In genomic region chr1:170292239-170292951, GRCm38 (mm10) we compare ENCODE assay signal across 10 mouse cellular contexts. TPM values are rescaled to one million over a fixed set of nuclear protein-coding genes. Genes with fewer than 3 reads are reported as not detected.
DNase-seq lines count a peak whose midpoint lies in the region; ATAC-seq and TF ChIP-seq lines count a peak whose summit lies in the region.
"Had no signal": no experiment of that assay in that cellular context is flagged by ENCODE, and none has a peak within 500 bp of the region (broad histone marks: within the 10 kb centered on the region; RNA-seq: fewer than 3 reads in every experiment).

No protein-coding gene starts in this region.

- no peak overlapping the region for H3K4me3 ChIP-seq in gastrocnemius, adult 2 months
- H3K4me3 ChIP-seq in forebrain, embryonic 12.5 days (replicated peaks) = no peak overlapping the region

- no peak overlapping the region for H3K9ac ChIP-seq in forebrain, embryonic 12.5 days

- H3K4me1 ChIP-seq in forebrain, embryonic 12.5 days = peaks cover 6% of the 10 kb centered on the region; the same call in 1 of the 2 replicates

- TF ChIP-seq CTCF in gastrocnemius, adult 2 months (IDR thresholded peaks at IDR 0.05) = peak; percentile 73

- no peak overlapping the region for H3K27ac ChIP-seq in gastrocnemius, adult 2 months
- no peak overlapping the region for H3K27ac ChIP-seq in forebrain, embryonic 12.5 days

- intact Hi-C loops in gastrocnemius, adult 2 months (cut with DNase I) = loop anchor here (1.0 kb wide), 1 partner anchor 321 kb away; no protein-coding TSS in a partner anchor
- intact Hi-C loops in left cerebral cortex, postnatal 14 days (cut with DNase I) = loop anchor here (1.0 to 10.0 kb wide), 4 partner anchors 200 to 545 kb away; partner anchors contain the start of gene Nos1ap

- H3K9me3 ChIP-seq in forebrain, embryonic 12.5 days = no peaks in the 10 kb centered on the region

- no peaks in the 10 kb centered on the region for H3K36me3 ChIP-seq in forebrain, embryonic 12.5 days (replicated peaks)

- H3K27me3 ChIP-seq in forebrain, embryonic 12.5 days = no peaks in the 10 kb centered on the region

- WGBS in forebrain, embryonic 12.5 days = 43% methylated on average over 9 of the region's 9 CpGs

- ATAC-seq in forebrain, embryonic 12.5 days (ENCODE audit: low FRiP score) = peak; percentile 68
- peak; percentile 68 for ATAC-seq in monocyte, adult 5-6 weeks (replicated peaks; ENCODE audit: insufficient number of reproducible peaks, low FRiP score, low TSS enrichment, poor library complexity, severe bottlenecking)

- H3K4me2 ChIP-seq in forebrain, embryonic 12.5 days = no peak overlapping the region

- no peak for DNase-seq in gastrocnemius, adult 2 months
- DNase-seq in gastrocnemius, postnatal 25 days = no peak
- peak; percentile 4 for DNase-seq in c-Kit-positive CD71-positive TER-119-positive erythroid progenitor cells, embryonic 14.5 days (ENCODE audit: low spot score)
- peak; percentile 35 for DNase-seq in hindlimb bud, embryonic 11.5 days (ENCODE audit: extremely low spot score, low read depth, low spot score)
- peak; percentile 75 to 91 for DNase-seq in left cerebral cortex, postnatal 14 days (ENCODE audit: low spot score in 2 of 2)
- DNase-seq in spleen, postnatal 10 days (ENCODE audit: low spot score in 2 of 2) = no peak

RNA-seq across cellular contexts. Expression of gene Gm7694, which starts 13.7 kb away (rescaled TPM):
- under 1 TPM; 0.45 to 0.51 TPM for total RNA-seq in gastrocnemius, adult 2 months (2021)
- 1 to 10 TPM in 1 of 2 experiments, under 1 TPM in 1; 0.43 to 1.0 TPM for total RNA-seq in gastrocnemius, postnatal 25 days (2021)
- polyA plus RNA-seq in forebrain, embryonic 12.5 days (2016; fragmentation: Nextera tagmentation; extraction: Ambion mirVana) = 5.1 TPM in 2 replicates
- total RNA-seq in left cerebral cortex, postnatal 14 days (2021) = 1 to 10 TPM; 2.4 to 2.8 TPM
- total RNA-seq in monocyte, adult 5-6 weeks (2017) = 0.11 to 1.7 TPM (median 0.38 TPM) in 3 replicates

RNA-seq across cellular contexts. Expression of gene Sh2d1b1, which starts 15.3 kb away (rescaled TPM):
- total RNA-seq in gastrocnemius, adult 2 months (2021) = not detected
- total RNA-seq in gastrocnemius, postnatal 25 days (2021) = not detected
- 0.08 TPM in 1 of 2 replicates, not detected in the other for polyA plus RNA-seq in forebrain, embryonic 12.5 days (2016; fragmentation: Nextera tagmentation; extraction: Ambion mirVana)
- not detected for total RNA-seq in left cerebral cortex, postnatal 14 days (2021)
- total RNA-seq in monocyte, adult 5-6 weeks (2017) = 56.6 to 68.4 TPM (median 66.9 TPM) in 3 replicates
- total RNA-seq: left cerebral cortex, postnatal 10 days had no signal

RNA-seq across cellular contexts. Expression of gene Spata46, which starts 16.2 kb away (rescaled TPM):
- not detected for total RNA-seq in gastrocnemius, adult 2 months (2021)
- total RNA-seq in gastrocnemius, postnatal 25 days (2021) = not detected
- polyA plus RNA-seq in forebrain, embryonic 12.5 days (2016; fragmentation: Nextera tagmentation; extraction: Ambion mirVana) = 1.5 and 2.1 TPM in 2 replicates
- total RNA-seq in left cerebral cortex, postnatal 14 days (2021) = not detected
- total RNA-seq in monocyte, adult 5-6 weeks (2017) = not detected in 3 replicates
- total RNA-seq: left cerebral cortex, postnatal 10 days had no signal
- polyA plus RNA-seq: C2C12 had no signal

RNA-seq across cellular contexts. Expression of gene Sh2d1b2, which starts 59.8 kb away (rescaled TPM):
- total RNA-seq in gastrocnemius, adult 2 months (2021) = not detected
- total RNA-seq in gastrocnemius, postnatal 25 days (2021) = not detected
- not detected in 2 replicates for polyA plus RNA-seq in forebrain, embryonic 12.5 days (2016; fragmentation: Nextera tagmentation; extraction: Ambion mirVana)
- not detected for total RNA-seq in left cerebral cortex, postnatal 14 days (2021)
- 0.58 to 0.85 TPM in 2 of 3 replicates, not detected in the other for total RNA-seq in monocyte, adult 5-6 weeks (2017)
- total RNA-seq: left cerebral cortex, postnatal 10 days had no signal

Comparison
In these comparisons a context has a peak if more than half of its experiments do, and no peak if none do; other contexts are left out.
1. DNase-seq: peak in c-Kit-positive CD71-positive TER-119-positive erythroid progenitor cells, embryonic 14.5 days (single experiment), hindlimb bud, embryonic 11.5 days (single experiment) and left cerebral cortex, postnatal 14 days (2 of 2); none in gastrocnemius, adult 2 months (single experiment), gastrocnemius, postnatal 25 days (single experiment) and spleen, postnatal 10 days (0 of 2).
2. RNA of gene Sh2d1b1, which starts 15.3 kb away (total RNA-seq): 56.6 to 68.4 TPM in monocyte, adult 5-6 weeks; not detected in left cerebral cortex, postnatal 14 days, not detected in gastrocnemius, postnatal 25 days and not detected in gastrocnemius, adult 2 months; every median in the first group is over 10 times any median in the second.